Mouse (Mus musculus) left cerebral cortex, adult 18-20 months (tissue): Measurements from ENCODE around the gene Gm3594. TPM values are rescaled to one million over a fixed set of nuclear protein-coding genes. Genes with fewer than 3 reads are reported as not detected.
"Not testable (repeated sequence)": the region's sequence is repeated elsewhere in the genome, so short reads cannot be mapped to it uniquely, and the experiment has no call there.

Source experiments
- DNase-seq, 2 experiments: peaks; one replicate each; pipeline ENCODE4 v3.0.0; 2021 to 2022; ENCODE audit warnings: low spot score in 2 of 2, mixed read lengths in 1 of 2
- long read RNA-seq, 2 experiments: library from polyadenylated mRNA; stranded (forward); transcript quantifications; one replicate each; pipeline ENCODE4 v2.0.0; 2021
- total RNA-seq, 2 experiments: library from RNA; stranded (reverse); gene quantifications; 2 replicates each; pipeline ENCODE4 v1.2.3; 2021

Gene Gm3594
- total RNA-seq = not detected
- long read RNA-seq, experiment 1 = 0 reads
- long read RNA-seq, experiment 2 = 0 reads

- not testable (repeated sequence) for DNase-seq
Measured at GRCm38 (mm10) chr14:6444511-6444910, at the start of gene Gm3594. TSS of gene Gm3594 (minus strand) at chr14:6444611.

- not testable (repeated sequence) for DNase-seq
Measured at GRCm38 (mm10) chr14:6486331-6486730, 41.9 kb upstream of the Gm3594 start.

GRCm38 (mm10) chr14:6485541-6485940 is 41.1 kb upstream of the Gm3594 start:
- not testable (repeated sequence) for DNase-seq

GRCm38 (mm10) chr14:6482126-6482525 is 37.7 kb upstream of the Gm3594 start:
- not testable (repeated sequence) for DNase-seq

GRCm38 (mm10) chr14:6471856-6472255 is 27.4 kb upstream of the Gm3594 start:
- not testable (repeated sequence) for DNase-seq

- not testable (repeated sequence) for DNase-seq
Measured at GRCm38 (mm10) chr14:6440774-6441173, 3.6 kb downstream of the Gm3594 start.

GRCm38 (mm10) chr14:6440206-6440605 is 4.2 kb downstream of the Gm3594 start:
- DNase-seq = peak in 1 of 2 experiments; percentile 1

- peak; percentile 1 to 2 for DNase-seq
Measured at GRCm38 (mm10) chr14:6426766-6427165, 17.6 kb downstream of the Gm3594 start.

GRCm38 (mm10) chr14:6426353-6426752 is 18.1 kb downstream of the Gm3594 start:
- DNase-seq = peak in 1 of 2 experiments; percentile 1

- DNase-seq = not testable (repeated sequence)
Measured at GRCm38 (mm10) chr14:6412382-6412781, 32.0 kb downstream of the Gm3594 start, which contains the start of gene Gm3591. TSS of gene Gm3591 (minus strand) at chr14:6412482.

- not testable (repeated sequence) for DNase-seq
Measured at GRCm38 (mm10) chr14:6390219-6390618, 54.2 kb downstream of the Gm3594 start, which contains the start of gene Gm16440. TSS of gene Gm16440 (minus strand) at chr14:6390319.

Other genes with a start within 250 kb of the Gm3594 start
- gene Gm21560, start 225.3 kb downstream of the Gm3594 start, total RNA-seq = under 1 TPM; 0.68 to 0.84 TPM
- gene Gm3411, start 157.4 kb downstream of the Gm3594 start, total RNA-seq = 1 to 10 TPM; 1.4 to 1.6 TPM
- gene Gm21103, start 139.8 kb downstream of the Gm3594 start, total RNA-seq = not detected
- gene Gm3618, start 100.9 kb downstream of the Gm3594 start, total RNA-seq = not detected
- gene Gm16440, start 54.3 kb downstream of the Gm3594 start, total RNA-seq = not detected
- 1 to 10 TPM in 1 of 2 experiments, not detected in 1; 1.8 TPM for gene Gm3591, start 32.1 kb downstream of the Gm3594 start, total RNA-seq
- gene Gm8356, start 92.7 kb upstream of the Gm3594 start, total RNA-seq = not detected
- gene Gm3629, start 146.0 kb upstream of the Gm3594 start, total RNA-seq = under 1 TPM in 1 of 2 experiments, not detected in 1; 0.28 TPM
- gene Gm3460, start 177.8 kb upstream of the Gm3594 start, total RNA-seq = not detected
- not detected for gene Gm10251, start 239.6 kb upstream of the Gm3594 start, total RNA-seq